Mouse (Mus musculus) lung, adult 2 months (tissue): Measurements from ENCODE around the gene Slc11a1.

Experiments used
- CTCF ChIP-seq: fragments of 200-500 bp; IDR thresholded peaks from 2 replicates; pipeline ENCODE4 v1.5.1; 2011; ENCODE audit warnings: mild to moderate bottlenecking, low read length, control low read depth; ENCODE audit not compliant: insufficient read depth
- POLR2A ChIP-seq: fragments of 200-500 bp; IDR thresholded peaks from 2 replicates; pipeline ENCODE4 v1.6.1; 2011; ENCODE audit warnings: low read depth, mild to moderate bottlenecking, control low read depth, low read length, borderline replicate concordance; ENCODE audit errors: extremely low read depth

DNA sequence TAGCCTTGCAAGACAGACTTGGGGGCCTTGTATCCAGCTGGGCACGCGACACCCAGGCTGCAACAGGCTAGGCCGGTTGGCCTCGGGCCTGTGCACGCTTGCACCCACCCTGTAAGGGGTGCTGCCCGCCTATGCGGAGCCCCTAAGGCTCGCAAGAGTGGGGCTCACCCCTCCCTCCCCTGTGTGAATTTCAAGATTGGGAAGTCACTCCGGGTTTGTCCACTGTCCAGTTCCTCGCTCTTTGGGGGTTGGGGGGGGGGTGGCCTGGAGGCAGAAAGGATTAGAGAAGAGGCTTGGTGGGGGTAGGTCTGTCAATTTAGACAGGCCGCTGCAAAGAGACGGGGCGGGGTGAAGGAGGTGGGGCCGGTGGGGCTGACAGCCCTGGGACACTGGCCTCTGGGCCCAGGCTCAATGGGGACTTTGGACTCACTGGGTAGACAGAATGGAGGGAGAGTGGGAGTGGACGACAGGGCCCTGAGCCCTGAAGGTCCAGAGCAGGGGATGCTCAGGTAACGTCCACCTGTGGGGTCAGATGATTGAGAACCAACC is 17.5 kb downstream of the Slc11a1 start:
- no peak for TF ChIP-seq CTCF
- TF ChIP-seq POLR2A, result no peak
